Mouse (Mus musculus) kidney, adult 2 months (tissue): Measurements from ENCODE around the gene Capza1. TPM values are rescaled to one million over a fixed set of nuclear protein-coding genes. Genes with fewer than 3 reads are reported as not detected.
"Not testable (repeated sequence)": the region's sequence is repeated elsewhere in the genome, so short reads cannot be mapped to it uniquely, and the experiment has no call there.

ENCODE experiments used
- DNase-seq: peaks from one replicate; pipeline ENCODE4 v3.0.0; 2021
- H3K27ac ChIP-seq: fragments of 200-500 bp; 2 replicates; pipeline ENCODE4 v1.5.1; 2012; ENCODE audit warnings: low read depth, low read length, control low read depth, inconsistent platforms; ENCODE audit not compliant: insufficient read depth
- H3K27me3 ChIP-seq: fragments of 200-500 bp; replicated peaks from 2 replicates; pipeline ENCODE4 v1.6.1; 2012; ENCODE audit warnings: mild to moderate bottlenecking, moderate library complexity, low read length, inconsistent platforms; ENCODE audit not compliant: control insufficient read depth, insufficient read depth
- H3K36me3 ChIP-seq: fragments of 200-500 bp; 2 replicates; pipeline ENCODE4 v1.6.1; 2012; ENCODE audit warnings: mild to moderate bottlenecking, moderate library complexity, low read length, inconsistent platforms; ENCODE audit not compliant: control insufficient read depth, insufficient read depth
- H3K4me1 ChIP-seq: fragments of 200-500 bp; 2 replicates; pipeline ENCODE4 v1.6.1; 2011; ENCODE audit warnings: low read length; ENCODE audit not compliant: control insufficient read depth, insufficient read depth
- H3K4me3 ChIP-seq: fragments of 200-500 bp; 2 replicates; pipeline ENCODE4 v1.5.1; 2011; ENCODE audit warnings: mild to moderate bottlenecking, low read depth, low read length, control low read depth; ENCODE audit not compliant: insufficient read depth
- CTCF ChIP-seq: fragments of 200-500 bp; conservative IDR thresholded peaks from 2 replicates; pipeline ENCODE4 v1.5.1; 2011; ENCODE audit warnings: low read depth, mild to moderate bottlenecking, control low read depth, low read length, moderate library complexity, mixed read lengths; ENCODE audit not compliant: insufficient read depth, insufficient read length
- POLR2A ChIP-seq: fragments of 200-500 bp; IDR thresholded peaks from one replicate; pipeline ENCODE4 v1.6.1; 2011; ENCODE audit warnings: low read depth, low read length, control low read depth
- WGBS: fragments of 180-500 bp; shearing (Covaris S2); methylation state at CpG from one replicate; pipeline ENCODE4 v1.1.7; 2018; 5-methylcytosine and 5-hydroxymethylcytosine counted together
- polyA plus RNA-seq: library from polyadenylated mRNA; depleted of rRNA; stranded (reverse); fragments of >200 nt; gene quantifications from 2 replicates; pipeline ENCODE4 v1.2.3, GENCODE M21; 2012

The Capza1 gene
- polyA plus RNA-seq, 1 experiment, result 22.1 TPM

GRCm38 (mm10) chr3:104869611-104870010 is 5.3 kb upstream of the Capza1 start:
- Histone ChIP-seq H3K27me3 (no peaks in the 10 kb centered on the region), H3K36me3 (peaks cover 8% of the 10 kb centered on the region), H3K27ac (no peak overlapping the region), H3K4me1 (peaks cover 3% of the 10 kb centered on the region; the same call in 1 of the 2 replicates), H3K4me3 (no peak overlapping the region)
- DNase-seq, result no peak
- no peak for TF ChIP-seq CTCF
- TF ChIP-seq POLR2A, result no peak

- not testable (repeated sequence) for DNase-seq, H3K4me3 ChIP-seq
Observed at GRCm38 (mm10) chr3:104866674-104867073, 2.4 kb upstream of the Capza1 start.

GRCm38 (mm10) chr3:104865341-104865788 is 1.1 kb upstream of the Capza1 start:
- TF ChIP-seq CTCF (no peak), POLR2A (no peak)
- WGBS, result under 1% methylated on average over 12 of the region's 12 CpGs
- peak overlapping the region; percentile 98 for H3K27ac ChIP-seq
- peaks cover 7% of the 10 kb centered on the region for H3K4me1 ChIP-seq
- H3K27me3 ChIP-seq, result no peaks in the 10 kb centered on the region
- no peak for DNase-seq
- no peaks in the 10 kb centered on the region for H3K36me3 ChIP-seq
- peak overlapping the region; percentile 94 for H3K4me3 ChIP-seq

More at GRCm38 (mm10) chr3:104866674-104867073, 2.4 kb upstream of the Capza1 start:
- H3K27ac ChIP-seq, H3K4me1 ChIP-seq, H3K27me3 ChIP-seq, H3K36me3 ChIP-seq: not testable (repeated sequence)

- WGBS, result under 1% methylated on average over 48 of the region's 48 CpGs
- peak overlapping the region; percentile 98 for H3K27ac ChIP-seq
- peak; percentile 94 for DNase-seq
- peak overlapping the region; percentile 94 for H3K4me3 ChIP-seq
- TF ChIP-seq CTCF (no peak), POLR2A (peak; percentile 55)
- no peaks in the 10 kb centered on the region for H3K36me3 ChIP-seq
- H3K27me3 ChIP-seq, result no peaks in the 10 kb centered on the region
- H3K4me1 ChIP-seq, result peaks cover 7% of the 10 kb centered on the region
Observed at GRCm38 (mm10) chr3:104864651-104865340, 491 bp upstream of the Capza1 start.

- no peak overlapping the region for H3K27ac ChIP-seq
- no peaks in the 10 kb centered on the region for H3K36me3 ChIP-seq
- no peak for DNase-seq
- WGBS, result 75% methylated on average over 1 of the region's 1 CpGs
- H3K4me1 ChIP-seq, result peaks cover 14% of the 10 kb centered on the region
- no peaks in the 10 kb centered on the region for H3K27me3 ChIP-seq
- no peak for TF ChIP-seq CTCF
- no peak for TF ChIP-seq POLR2A
- no peak overlapping the region for H3K4me3 ChIP-seq
Observed at GRCm38 (mm10) chr3:104858560-104858959, 5.7 kb downstream of the Capza1 start.

- Histone ChIP-seq H3K4me1 (peaks cover 12% of the 10 kb centered on the region; the same call in 1 of the 2 replicates), H3K4me3 (no peak overlapping the region), H3K36me3 (no peaks in the 10 kb centered on the region), H3K27ac (peak overlapping the region; percentile 82), H3K27me3 (no peaks in the 10 kb centered on the region)
- TF ChIP-seq CTCF (no peak), POLR2A (no peak)
- DNase-seq, result no peak
- WGBS, result 36% methylated on average over 1 of the region's 1 CpGs
Observed at GRCm38 (mm10) chr3:104856106-104856505, 8.2 kb downstream of the Capza1 start.

GRCm38 (mm10) chr3:104854866-104855265 is 9.4 kb downstream of the Capza1 start:
- Histone ChIP-seq H3K27ac (peak overlapping the region; percentile 55; the same call in 1 of the 2 replicates), H3K4me1 (peaks cover 12% of the 10 kb centered on the region; the same call in 1 of the 2 replicates), H3K27me3 (no peaks in the 10 kb centered on the region), H3K36me3 (no peaks in the 10 kb centered on the region), H3K4me3 (no peak overlapping the region)
- TF ChIP-seq CTCF, result no peak
- TF ChIP-seq POLR2A, result no peak
- no peak for DNase-seq
